Mouse (Mus musculus) mouse embryonic stem cell (cell line): ENCODE results near the gene Dap.

Source experiments
- in situ Hi-C, 2 experiments: fragments of 300-500 bp; cut with MboI; formaldehyde crosslinking; loops; 1 replicate in 1 of 2; 3 replicates in 1 of 2; pipeline ENCODE4 v1.14.3; 2019 to 2020; ENCODE audit warnings: low sequenced_read_pairs in 2 of 2, low pct_unique_long_range_greater_than_20kb in 1 of 2, mixed read lengths in 1 of 2; ENCODE audit not compliant: unreplicated experiment in 1 of 2

The Dap gene

GRCm38 (mm10) chr15:31224135-31224761, at the start of gene Dap:
Gene Dap (plus strand): TSS chr15:31224314.
- in situ Hi-C loops, result no loop called here

- in situ Hi-C loops, result no loop called here
Observed at GRCm38 (mm10) chr15:31176566-31176965, 47.5 kb upstream of the Dap start.

- in situ Hi-C loops, result no loop called here
Observed at GRCm38 (mm10) chr15:31184651-31185443, 39.3 kb upstream of the Dap start.

GRCm38 (mm10) chr15:31185506-31185905, 38.6 kb upstream of the Dap start:
- in situ Hi-C loops, result no loop called here

- in situ Hi-C loops, result no loop called here
Observed at GRCm38 (mm10) chr15:31186371-31186901, 37.7 kb upstream of the Dap start.

GRCm38 (mm10) chr15:31192563-31192962, 31.6 kb upstream of the Dap start:
- in situ Hi-C loops, result no loop called here

GRCm38 (mm10) chr15:31195776-31196175, 28.3 kb upstream of the Dap start:
- in situ Hi-C loops, result no loop called here

GRCm38 (mm10) chr15:31207346-31208093, 16.6 kb upstream of the Dap start:
- in situ Hi-C loops, result no loop called here

GRCm38 (mm10) chr15:31211910-31212309, 12.2 kb upstream of the Dap start:
- in situ Hi-C loops, result no loop called here

GRCm38 (mm10) chr15:31213619-31214270, 10.4 kb upstream of the Dap start:
- in situ Hi-C loops, result no loop called here

GRCm38 (mm10) chr15:31222216-31222615, 1.9 kb upstream of the Dap start:
- in situ Hi-C loops, result no loop called here

- in situ Hi-C loops, result no loop called here
Observed at GRCm38 (mm10) chr15:31223596-31224134, 449 bp upstream of the Dap start.

- in situ Hi-C loops, result no loop called here
Observed at GRCm38 (mm10) chr15:31224806-31225642, 910 bp downstream of the Dap start.

GRCm38 (mm10) chr15:31225643-31226325, 1.7 kb downstream of the Dap start:
- in situ Hi-C loops, result no loop called here

GRCm38 (mm10) chr15:31226464-31226863, 2.4 kb downstream of the Dap start:
- in situ Hi-C loops, result no loop called here

GRCm38 (mm10) chr15:31227793-31228192, 3.7 kb downstream of the Dap start:
- in situ Hi-C loops, result no loop called here

- in situ Hi-C loops, result no loop called here
Observed at GRCm38 (mm10) chr15:31233006-31233405, 8.9 kb downstream of the Dap start.
